Mouse (Mus musculus) urinary bladder, postnatal 10 days (tissue): ENCODE measurements around the gene Sebox.
"Not testable (repeated sequence)": the region's sequence is repeated elsewhere in the genome, so short reads cannot be mapped to it uniquely, and the experiment has no call there.

Experiments
- DNase-seq: peaks from one replicate; pipeline ENCODE4 v3.0.0; 2022; ENCODE audit warnings: low spot score

The Sebox gene

GRCm38 (mm10) chr11:78497544-78498522 is 5.4 kb upstream of the Sebox start, which contains the start of gene Sarm1:
TSS of gene Sarm1 (minus strand) at chr11:78497754.
- peak; percentile 38 for DNase-seq

- DNase-seq = no peak
These were observed 4.2 kb upstream of the Sebox start, which contains the start of gene Vtn for GRCm38 (mm10) chr11:78499004-78499403. TSS of gene Vtn (plus strand) at chr11:78499091.

- no peak for DNase-seq
These were observed 3.7 kb upstream of the Sebox start for GRCm38 (mm10) chr11:78499543-78499942.

GRCm38 (mm10) chr11:78500623-78501202 is 2.5 kb upstream of the Sebox start:
- no peak for DNase-seq

GRCm38 (mm10) chr11:78501529-78501928 is 1.7 kb upstream of the Sebox start:
- no peak for DNase-seq

- DNase-seq = no peak
These were observed 2.2 kb downstream of the Sebox start for GRCm38 (mm10) chr11:78505430-78505829.

- no peak for DNase-seq
These were observed 5.9 kb downstream of the Sebox start for GRCm38 (mm10) chr11:78509148-78509547.

GRCm38 (mm10) chr11:78512025-78512957 is 9.0 kb downstream of the Sebox start, which contains the start of the genes Tmem199 and Poldip2:
TSS of gene Tmem199 (minus strand) at chr11:78512172.
TSS of gene Poldip2 (plus strand) at chr11:78512193.
- DNase-seq = peak; percentile 51

GRCm38 (mm10) chr11:78513106-78513790 is 10.0 kb downstream of the Sebox start:
- DNase-seq = no peak

GRCm38 (mm10) chr11:78515549-78516325 is 12.5 kb downstream of the Sebox start:
- no peak for DNase-seq

GRCm38 (mm10) chr11:78518931-78519330 is 15.7 kb downstream of the Sebox start:
- no peak for DNase-seq

- no peak for DNase-seq
These were observed 18.6 kb downstream of the Sebox start for GRCm38 (mm10) chr11:78521880-78522279.

- DNase-seq = no peak
These were observed 19.3 kb downstream of the Sebox start for GRCm38 (mm10) chr11:78522481-78522997.

GRCm38 (mm10) chr11:78523241-78523955 is 20.2 kb downstream of the Sebox start:
- DNase-seq = no peak

GRCm38 (mm10) chr11:78524838-78525237 is 21.6 kb downstream of the Sebox start:
- no peak for DNase-seq

GRCm38 (mm10) chr11:78528714-78529113 is 25.5 kb downstream of the Sebox start:
- DNase-seq = no peak

GRCm38 (mm10) chr11:78530001-78530400 is 26.8 kb downstream of the Sebox start:
- DNase-seq = no peak

- DNase-seq = no peak
These were observed 27.8 kb downstream of the Sebox start for GRCm38 (mm10) chr11:78531046-78531445.

GRCm38 (mm10) chr11:78531515-78531914 is 28.3 kb downstream of the Sebox start:
- not testable (repeated sequence) for DNase-seq
